Mouse (Mus musculus) midbrain, embryonic 12.5 days (tissue): ENCODE results near the gene Stap2. TPM values are rescaled to one million over a fixed set of nuclear protein-coding genes. Genes with fewer than 3 reads are reported as not detected.

ENCODE experiments used
- ATAC-seq: fragments of 200-750 bp; cut with Nextera tagmentation; 2 replicates; pipeline ENCODE4 v1.8.0; 2017; ENCODE audit warnings: low read depth, moderate TSS enrichment, moderate library complexity; ENCODE audit not compliant: low FRiP score
- H3K27ac ChIP-seq: fragments of 300-500 bp; sonication (generic); replicated peaks from 2 replicates; pipeline ENCODE4 v1.5.1; 2016; ENCODE audit warnings: mild to moderate bottlenecking
- H3K27me3 ChIP-seq: fragments of 300-500 bp; sonication (generic); 2 replicates; pipeline ENCODE4 v1.6.1; 2016; ENCODE audit warnings: mild to moderate bottlenecking
- H3K36me3 ChIP-seq: fragments of 300-500 bp; sonication (generic); 2 replicates; pipeline ENCODE4 v1.6.1; 2016
- H3K4me1 ChIP-seq: fragments of 300-500 bp; sonication (generic); 2 replicates; pipeline ENCODE4 v1.6.1; 2016
- H3K4me2 ChIP-seq: fragments of 300-500 bp; sonication (generic); replicated peaks from 2 replicates; pipeline ENCODE4 v1.6.1; 2016; ENCODE audit warnings: mild to moderate bottlenecking, moderate library complexity
- H3K4me3 ChIP-seq: fragments of 300-500 bp; sonication (generic); 2 replicates; pipeline ENCODE4 v1.5.1; 2016; ENCODE audit warnings: mild to moderate bottlenecking
- H3K9ac ChIP-seq: fragments of 300-500 bp; sonication (generic); replicated peaks from 2 replicates; pipeline ENCODE4 v1.6.1; 2016; ENCODE audit warnings: mild to moderate bottlenecking, moderate library complexity
- H3K9me3 ChIP-seq: fragments of 300-500 bp; sonication (generic); 2 replicates; pipeline ENCODE4 v1.6.1; 2016; ENCODE audit warnings: mild to moderate bottlenecking
- WGBS: fragments of 180-500 bp; shearing (Covaris S2); methylation state at CpG from one replicate; pipeline ENCODE4 v1.1.7; 2016; 5-methylcytosine and 5-hydroxymethylcytosine counted together
- polyA plus RNA-seq: library from polyadenylated mRNA; unstranded; fragments of >200 nt; fragmentation: Nextera tagmentation; extraction: Ambion mirVana; gene quantifications from 2 replicates; pipeline ENCODE4 v1.2.1, GENCODE M21; 2016

The Stap2 gene
- polyA plus RNA-seq, 1 experiment from 2014 or later, result 4.7 TPM

DNA sequence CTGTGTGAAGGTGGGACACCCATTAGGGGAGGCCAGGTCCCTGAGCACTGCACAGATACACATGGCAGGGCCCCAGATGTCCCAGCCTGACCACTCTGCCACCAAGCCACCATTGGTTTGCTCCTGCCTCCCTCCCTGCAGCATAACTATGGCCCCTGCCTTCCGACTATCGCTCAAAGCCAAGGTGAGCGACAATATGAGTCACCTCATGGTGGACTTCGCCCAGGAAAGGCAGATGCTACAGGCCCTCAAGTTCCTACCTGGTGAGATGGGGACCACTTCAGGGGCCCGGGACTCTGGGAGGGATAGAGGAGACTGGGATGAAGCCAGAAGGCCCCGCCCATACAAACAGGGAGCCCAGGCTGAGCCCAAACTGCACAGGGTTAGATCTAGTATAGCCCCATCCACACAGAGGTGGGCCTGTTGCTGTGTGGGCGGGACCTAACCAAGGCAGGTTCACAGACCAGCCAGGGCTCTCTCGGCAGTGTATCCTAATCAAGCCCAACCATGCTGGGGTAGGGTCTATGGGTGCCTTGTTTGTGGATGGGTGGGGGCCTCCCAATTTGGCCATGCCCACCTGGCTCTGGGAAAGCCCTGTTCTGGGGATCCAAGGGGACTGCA is 15.0 kb downstream of the Stap2 start:
- Histone ChIP-seq H3K36me3 (peaks cover 54% of the 10 kb centered on the region), H3K27ac (no peak overlapping the region), H3K9me3 (no peaks in the 10 kb centered on the region), H3K4me3 (no peak overlapping the region), H3K9ac (no peak overlapping the region), H3K4me2 (no peak overlapping the region), H3K4me1 (peaks cover 13% of the 10 kb centered on the region), H3K27me3 (no peaks in the 10 kb centered on the region)
- ATAC-seq, result no peak
- 89% methylated on average over 8 of the region's 8 CpGs for WGBS

GRCm38 (mm10) chr17:55986030-55986961 is 19.1 kb downstream of the Stap2 start, which contains the start of gene Fsd1:
Gene Fsd1 (plus strand): TSS chr17:55986509.
- H3K4me3 ChIP-seq, result peak within 1 kb of the TSS; percentile 67
- WGBS, result 9% methylated on average over 33 of the region's 35 CpGs
- H3K9ac ChIP-seq, result peak within 1 kb of the TSS; percentile 75
- H3K9me3 ChIP-seq, result no peaks in the 10 kb centered on the region
- H3K27me3 ChIP-seq, result no peaks in the 10 kb centered on the region
- H3K4me2 ChIP-seq, result peak within 1 kb of the TSS; percentile 87
- peak; percentile 83 for ATAC-seq
- peak within 1 kb of the TSS; percentile 31; the same call in 1 of the 2 replicates for H3K27ac ChIP-seq
- H3K36me3 ChIP-seq, result peaks cover 18% of the 10 kb centered on the region
- H3K4me1 ChIP-seq, result peaks cover 6% of the 10 kb centered on the region

- Histone ChIP-seq H3K9ac (no peak overlapping the region), H3K36me3 (peaks cover 19% of the 10 kb centered on the region), H3K9me3 (no peaks in the 10 kb centered on the region), H3K27me3 (0 out of 2 replicates have a peak, but pooled peaks cover 5% of the 10 kb centered on the region), H3K4me3 (no peak overlapping the region), H3K4me2 (no peak overlapping the region), H3K4me1 (peaks cover 17% of the 10 kb centered on the region; the same call in 1 of the 2 replicates), H3K27ac (0 out of 2 replicates have a peak overlapping the region, but pooled peaks have one; percentile 69)
- ATAC-seq, result no peak
- WGBS, result 63% methylated on average over 3 of the region's 3 CpGs
These were observed 28.1 kb downstream of the Stap2 start for GRCm38 (mm10) chr17:55977301-55977700.

- Histone ChIP-seq H3K4me3 (no peak overlapping the region), H3K36me3 (peaks cover 19% of the 10 kb centered on the region), H3K27me3 (0 out of 2 replicates have a peak, but pooled peaks cover 5% of the 10 kb centered on the region), H3K9me3 (no peaks in the 10 kb centered on the region), H3K27ac (peak overlapping the region; percentile 69), H3K9ac (no peak overlapping the region), H3K4me1 (peaks cover 23% of the 10 kb centered on the region), H3K4me2 (no peak overlapping the region; the same call in 1 of the 2 replicates)
- 19% methylated on average over 13 of the region's 13 CpGs for WGBS
- peak; percentile 65 for ATAC-seq
These were observed 29.0 kb downstream of the Stap2 start for GRCm38 (mm10) chr17:55976255-55976862.

DNA sequence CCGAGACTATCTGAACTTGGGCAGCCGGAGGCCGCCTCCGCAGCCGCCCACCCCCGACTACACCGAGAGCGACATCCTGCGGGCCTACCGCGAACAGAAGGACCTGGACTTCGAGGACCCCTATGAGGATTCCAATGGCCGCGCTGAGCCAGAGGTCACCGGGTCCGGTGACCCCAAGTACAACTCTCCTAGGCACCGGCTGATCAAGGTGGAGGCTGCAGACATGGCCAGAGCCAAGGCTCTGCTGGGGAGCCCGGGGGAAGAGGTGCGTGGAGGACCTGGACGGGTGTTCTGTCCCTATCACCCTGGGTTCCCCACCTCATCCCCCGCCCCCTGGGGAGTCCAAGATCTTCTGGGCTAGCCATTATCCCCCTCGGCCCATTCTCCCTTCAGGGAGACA is 33.9 kb downstream of the Stap2 start:
- Histone ChIP-seq H3K4me1 (peaks cover 54% of the 10 kb centered on the region), H3K4me2 (peak overlapping the region; percentile 78), H3K9me3 (no peaks in the 10 kb centered on the region), H3K4me3 (peak overlapping the region; percentile 57), H3K36me3 (peaks cover 34% of the 10 kb centered on the region), H3K27me3 (no peaks in the 10 kb centered on the region), H3K27ac (peak overlapping the region; percentile 86; the same call in 1 of the 2 replicates), H3K9ac (peak overlapping the region; percentile 76)
- no peak for ATAC-seq
- whole genome bisulfite sequencing, result 19% methylated on average over 22 of the region's 22 CpGs

DNA sequence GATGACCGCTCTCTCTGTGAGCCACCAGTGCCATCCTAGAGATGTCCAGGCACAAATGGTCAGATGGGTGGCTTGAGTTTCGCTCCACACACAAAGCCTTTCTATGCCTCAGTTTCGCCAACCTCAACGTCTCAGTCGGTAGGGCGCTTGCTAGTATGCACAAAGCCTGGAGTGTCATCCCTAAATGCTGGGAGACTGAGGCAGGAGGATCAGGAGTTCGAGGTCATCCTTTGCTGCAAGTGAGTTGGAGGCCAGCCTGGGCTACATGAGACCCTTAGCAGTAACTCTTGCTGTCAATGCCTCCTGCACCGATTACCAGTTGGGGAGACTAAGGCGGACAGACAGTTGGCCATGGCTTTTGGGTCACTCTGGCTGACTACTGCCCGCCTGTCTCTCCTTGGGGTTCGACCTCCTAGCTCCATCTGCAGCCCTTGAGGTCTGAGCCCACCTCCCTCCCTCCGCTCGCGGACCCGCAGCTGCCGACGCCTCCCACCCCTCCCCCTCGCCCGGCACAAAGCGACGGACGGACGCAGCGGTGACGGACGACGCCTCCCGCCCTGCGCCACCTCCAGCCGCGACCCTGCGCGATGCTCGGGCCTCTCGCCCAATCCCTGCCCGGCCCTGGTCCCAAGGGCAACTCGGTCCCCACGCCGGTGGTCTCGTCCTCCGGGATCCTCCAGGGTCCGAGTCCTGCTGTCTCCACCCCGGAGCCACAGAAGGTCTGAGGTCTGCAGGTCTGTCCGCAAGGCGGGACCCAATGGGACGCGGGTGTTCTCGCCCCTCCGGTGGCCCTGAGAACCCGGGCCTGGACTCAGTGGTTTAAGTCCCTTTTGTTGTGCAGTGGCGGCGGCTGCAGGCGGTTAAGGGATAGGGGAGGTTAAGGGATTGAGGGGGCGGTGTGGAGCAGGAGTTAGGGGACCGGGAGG is 35.2 kb downstream of the Stap2 start, which contains the start of gene Shd:
Gene Shd, plus strand, starts transcription at position 502 of the 926 bp plus-strand sequence.
- peak within 1 kb of the TSS; percentile 86 for H3K27ac ChIP-seq
- no peaks in the 10 kb centered on the region for H3K9me3 ChIP-seq
- peak within 1 kb of the TSS; percentile 78 for H3K4me2 ChIP-seq
- no peaks in the 10 kb centered on the region for H3K27me3 ChIP-seq
- peak within 1 kb of the TSS; percentile 76 for H3K9ac ChIP-seq
- WGBS, result 7% methylated on average over 53 of the region's 55 CpGs
- H3K4me1 ChIP-seq, result peaks cover 50% of the 10 kb centered on the region
- ATAC-seq, result peak; percentile 74
- H3K36me3 ChIP-seq, result peaks cover 44% of the 10 kb centered on the region
- H3K4me3 ChIP-seq, result peak within 1 kb of the TSS; percentile 57

DNA sequence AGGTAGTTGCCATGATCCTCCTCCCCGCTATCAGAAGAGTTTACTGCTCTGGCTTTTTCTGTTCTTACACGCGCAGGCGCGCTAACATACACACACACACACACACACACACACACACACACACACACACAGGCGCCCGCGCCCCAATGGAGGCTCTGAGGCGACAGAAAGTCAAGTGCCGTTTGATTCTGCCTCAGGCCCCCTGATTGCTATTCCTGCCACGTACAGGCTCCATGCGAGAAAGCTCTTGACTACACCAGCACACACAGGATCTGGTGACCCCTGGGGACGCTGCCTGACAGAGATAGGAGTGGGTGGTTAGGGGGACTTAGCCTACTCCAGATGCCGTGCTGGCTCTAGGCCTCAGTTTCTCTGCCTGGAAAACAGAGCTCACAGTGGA is 35.8 kb downstream of the Stap2 start:
- Histone ChIP-seq H3K9ac (peak overlapping the region; percentile 76; the same call in 1 of the 2 replicates), H3K27ac (peak overlapping the region; percentile 86), H3K9me3 (no peaks in the 10 kb centered on the region), H3K4me1 (peaks cover 50% of the 10 kb centered on the region), H3K4me3 (0 out of 2 replicates have a peak overlapping the region, but pooled peaks have one; percentile 57), H3K27me3 (no peaks in the 10 kb centered on the region), H3K4me2 (peak overlapping the region; percentile 78), H3K36me3 (peaks cover 50% of the 10 kb centered on the region)
- 19% methylated on average over 14 of the region's 14 CpGs for WGBS
- ATAC-seq, result peak; percentile 64

- H3K4me3 ChIP-seq, result no peak overlapping the region
- H3K4me1 ChIP-seq, result peaks cover 50% of the 10 kb centered on the region
- peak overlapping the region; percentile 86 for H3K27ac ChIP-seq
- 58% methylated on average over 7 of the region's 7 CpGs for WGBS
- 0 out of 2 replicates have a peak, but pooled peaks have one; percentile 5 for ATAC-seq
- H3K9me3 ChIP-seq, result no peaks in the 10 kb centered on the region
- H3K4me2 ChIP-seq, result no peak overlapping the region
- peaks cover 50% of the 10 kb centered on the region for H3K36me3 ChIP-seq
- H3K9ac ChIP-seq, result no peak overlapping the region; the same call in 1 of the 2 replicates
- no peaks in the 10 kb centered on the region for H3K27me3 ChIP-seq
These were observed 37.2 kb downstream of the Stap2 start for GRCm38 (mm10) chr17:55968210-55968609.

DNA sequence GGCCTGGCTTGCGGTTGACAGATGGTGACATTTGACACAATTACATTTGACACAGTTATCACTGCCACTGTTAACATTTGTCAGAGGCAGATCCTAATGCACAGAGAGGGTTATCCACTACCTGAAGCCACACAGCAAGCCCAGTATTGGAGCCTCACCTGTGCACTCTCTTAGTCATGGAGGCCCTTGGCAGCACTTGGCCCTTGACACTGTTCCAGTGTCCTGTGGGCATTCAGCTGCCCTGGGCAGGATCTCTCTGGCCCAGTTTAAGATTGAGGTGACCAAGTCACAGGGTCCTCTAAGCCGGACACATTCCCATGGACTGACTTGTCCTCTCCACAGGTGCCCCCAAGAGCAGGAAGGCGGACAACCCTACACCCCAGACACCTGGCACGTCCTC is 38.2 kb downstream of the Stap2 start:
- WGBS, result 96% methylated on average over 4 of the region's 4 CpGs
- Histone ChIP-seq H3K9ac (no peak overlapping the region), H3K4me3 (no peak overlapping the region), H3K4me1 (peaks cover 43% of the 10 kb centered on the region), H3K27ac (no peak overlapping the region), H3K4me2 (no peak overlapping the region), H3K36me3 (peaks cover 49% of the 10 kb centered on the region), H3K9me3 (no peaks in the 10 kb centered on the region), H3K27me3 (no peaks in the 10 kb centered on the region)
- no peak for ATAC-seq

DNA sequence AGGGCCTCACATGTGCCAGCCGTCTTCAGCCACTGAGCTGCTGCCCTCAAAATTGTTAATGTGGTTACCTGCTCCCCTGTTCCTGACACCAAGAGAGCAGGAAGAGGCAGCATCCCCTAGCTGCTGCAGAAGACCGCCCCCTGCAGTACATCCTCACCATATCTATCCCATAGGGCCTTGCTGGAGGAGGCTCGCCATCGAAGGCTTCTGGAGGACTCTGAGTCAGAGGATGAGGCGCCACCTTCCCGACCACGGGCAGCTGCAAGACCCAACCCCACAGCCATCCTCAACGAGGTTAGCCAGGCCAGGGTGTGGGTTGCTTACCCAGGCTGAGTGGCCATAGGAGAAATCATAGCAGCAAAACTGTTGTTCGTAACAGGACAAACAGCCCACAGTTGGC is 40.4 kb downstream of the Stap2 start:
- Histone ChIP-seq H3K27ac (no peak overlapping the region), H3K36me3 (peaks cover 58% of the 10 kb centered on the region)

GRCm38 (mm10) chr17:55964496-55964895 is 40.9 kb downstream of the Stap2 start:
- H3K36me3 ChIP-seq, result peaks cover 58% of the 10 kb centered on the region
- H3K9me3 ChIP-seq, result no peaks in the 10 kb centered on the region
- no peak overlapping the region for H3K27ac ChIP-seq
- H3K4me1 ChIP-seq, result peaks cover 26% of the 10 kb centered on the region
- no peak overlapping the region for H3K4me3 ChIP-seq
- ATAC-seq, result no peak
- no peak overlapping the region for H3K9ac ChIP-seq
- H3K27me3 ChIP-seq, result no peaks in the 10 kb centered on the region
- WGBS, result 92% methylated on average over 10 of the region's 10 CpGs
- H3K4me2 ChIP-seq, result no peak overlapping the region

More for the DNA sequence above, 40.4 kb downstream of the Stap2 start:
- Histone ChIP-seq H3K27me3 (no peaks in the 10 kb centered on the region), H3K4me1 (peaks cover 28% of the 10 kb centered on the region), H3K4me2 (no peak overlapping the region), H3K9ac (no peak overlapping the region), H3K9me3 (no peaks in the 10 kb centered on the region), H3K4me3 (no peak overlapping the region)
- WGBS, result 86% methylated on average over 9 of the region's 9 CpGs
- no peak for ATAC-seq
